Mouse (Mus musculus): Measurements from ENCODE around the gene Hmgb1. TPM values are rescaled to one million over a fixed set of nuclear protein-coding genes. Genes with fewer than 3 reads are reported as not detected.

The Hmgb1 gene
- polyA plus RNA-seq (2012; rRNA removed) (237 and 577 TPM in 2 replicates), polyA plus RNA-seq (2014; fragmentation: Nextera tagmentation; extraction: Ambion mirVana) (1,456 and 1,457 TPM in 2 replicates)

DNA sequence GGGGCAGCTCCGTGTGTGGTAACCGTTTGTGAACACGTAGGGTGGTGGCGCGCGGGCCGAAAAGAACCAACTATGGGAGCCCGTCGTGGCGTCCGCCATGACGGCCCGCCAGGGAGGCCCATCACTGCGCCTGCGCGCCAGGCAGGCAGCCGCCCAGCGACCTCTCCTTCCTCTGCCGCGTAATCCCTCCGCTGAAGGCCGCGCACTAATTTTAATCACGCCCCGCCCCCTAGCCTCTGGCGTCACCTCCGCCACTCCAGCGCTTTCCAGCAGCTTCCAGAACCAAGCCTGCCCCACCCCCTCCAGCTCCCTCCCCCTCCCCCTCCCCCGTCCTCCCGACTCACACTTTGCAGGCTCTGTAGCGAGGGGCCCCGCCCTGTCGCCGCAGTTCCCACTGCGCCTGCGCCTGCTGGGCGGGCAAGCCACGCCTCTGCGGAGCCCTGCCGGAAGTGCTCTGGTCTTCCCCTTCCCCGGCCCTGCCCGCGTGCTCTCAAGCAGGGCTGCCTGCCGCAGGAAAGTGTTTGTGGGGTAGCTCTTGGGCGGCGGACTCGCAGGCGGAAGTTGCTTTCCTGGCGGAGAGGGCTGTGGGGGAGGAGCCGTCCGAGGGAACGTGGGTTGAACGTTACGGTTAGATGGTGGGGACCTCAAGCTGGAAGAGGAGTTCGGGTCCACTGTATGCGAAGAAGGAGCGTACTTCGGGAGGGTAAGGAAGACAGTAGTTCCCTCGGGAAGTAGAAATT is at the start of gene Hmgb1, which contains the start of gene Uspl1:
Gene Hmgb1 (minus strand): TSS at position 386 of the 740 bp plus-strand sequence.
Gene Uspl1 (plus strand): TSS at position 247 of the 740 bp plus-strand sequence.
- H3K9me3 ChIP-seq (ENCODE audit: control insufficient read depth, low read length), result no peaks in the 10 kb centered on the region
- H3K27ac ChIP-seq (replicated peaks; ENCODE audit: low read depth, low read length), result peak within 1 kb of the TSS; percentile 98
- ATAC-seq (ENCODE audit: low FRiP score, low read depth) (peak; percentile 97), DNase-seq (ENCODE audit: low spot score) (peak; percentile 97)
- WGBS, result under 1% methylated on average over 49 of the region's 59 CpGs
- TF ChIP-seq POLR2A (IDR thresholded peaks at IDR 0.05; ENCODE audit: borderline replicate concordance, extremely low read depth, insufficient read depth, insufficient read length), result peak; percentile 98
- H3K4me3 ChIP-seq (replicated peaks; ENCODE audit: low read length), result peak within 1 kb of the TSS; percentile 64
- peaks cover 9% of the 10 kb centered on the region for H3K36me3 ChIP-seq (ENCODE audit: control insufficient read depth, insufficient read depth, low read length)
- H3K4me2 ChIP-seq (replicated peaks; ENCODE audit: low read depth, low read length, severe bottlenecking), result peak within 1 kb of the TSS; percentile 69
- peak within 1 kb of the TSS; percentile 90 for H3K9ac ChIP-seq (ENCODE audit: low read depth, low read length, severe bottlenecking)
- H3K27me3 ChIP-seq (ENCODE audit: control insufficient read depth, insufficient read depth, low read length), result no peaks in the 10 kb centered on the region
- peaks cover 13% of the 10 kb centered on the region for H3K4me1 ChIP-seq (ENCODE audit: control insufficient read depth, insufficient read depth, low read length)

DNA sequence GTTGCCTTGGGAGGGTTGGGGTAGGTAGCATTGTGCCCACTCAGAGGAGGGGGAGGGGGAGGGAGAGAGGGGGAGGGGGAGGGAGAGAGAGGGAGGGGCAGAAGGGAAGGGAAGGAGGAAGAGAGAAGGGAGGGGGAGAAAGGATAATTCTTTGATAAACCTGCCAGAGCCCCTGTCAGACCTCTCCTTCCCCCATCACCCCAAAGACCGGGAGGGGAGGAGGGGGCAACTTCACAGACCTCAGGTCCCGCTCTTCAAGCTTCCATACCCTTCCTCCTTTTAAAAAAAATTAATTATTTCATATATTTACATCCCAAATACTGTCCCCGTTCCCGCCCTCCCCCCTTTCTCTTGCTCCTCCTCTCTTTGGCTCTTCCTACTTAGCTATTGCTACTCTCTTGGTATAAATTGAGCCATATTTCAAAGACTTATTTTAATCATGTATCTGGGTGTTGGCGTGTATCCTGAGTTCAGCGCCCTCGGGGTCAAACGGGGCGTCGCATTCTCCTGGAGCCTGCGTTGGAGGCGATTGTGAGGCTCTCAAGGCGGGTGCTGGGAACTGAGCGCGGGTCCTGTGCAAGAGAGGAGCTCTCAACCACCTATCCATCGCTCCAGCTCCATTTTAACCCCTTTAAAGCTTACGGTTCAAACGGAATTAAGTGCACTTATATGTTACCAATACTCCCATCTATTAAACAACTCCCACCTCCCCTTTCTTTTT is 45.5 kb upstream of the Hmgb1 start:
- ATAC-seq (ENCODE audit: low FRiP score, low read depth) (no peak), DNase-seq (ENCODE audit: low spot score) (no peak)
- TF ChIP-seq POLR2A (IDR thresholded peaks at IDR 0.05; ENCODE audit: borderline replicate concordance, extremely low read depth, insufficient read depth, insufficient read length), result no peak
- Histone ChIP-seq H3K4me1 (ENCODE audit: control insufficient read depth, insufficient read depth, low read length) (0 out of 2 replicates have a peak, but pooled peaks cover 3% of the 10 kb centered on the region), H3K9ac (ENCODE audit: low read depth, low read length, severe bottlenecking) (peak overlapping the region; percentile 52), H3K27me3 (ENCODE audit: control insufficient read depth, insufficient read depth, low read length) (no peaks in the 10 kb centered on the region), H3K4me3 (replicated peaks; ENCODE audit: low read length) (peak overlapping the region; percentile 53), H3K4me2 (replicated peaks; ENCODE audit: low read depth, low read length, severe bottlenecking) (peak overlapping the region; percentile 48), H3K27ac (replicated peaks; ENCODE audit: low read depth, low read length) (peak overlapping the region; percentile 86), H3K9me3 (ENCODE audit: control insufficient read depth, low read length) (peaks cover 4% of the 10 kb centered on the region; the same call in 1 of the 2 replicates), H3K36me3 (ENCODE audit: control insufficient read depth, insufficient read depth, low read length) (no peaks in the 10 kb centered on the region)
- WGBS, result 74% methylated on average over 18 of the region's 18 CpGs

DNA sequence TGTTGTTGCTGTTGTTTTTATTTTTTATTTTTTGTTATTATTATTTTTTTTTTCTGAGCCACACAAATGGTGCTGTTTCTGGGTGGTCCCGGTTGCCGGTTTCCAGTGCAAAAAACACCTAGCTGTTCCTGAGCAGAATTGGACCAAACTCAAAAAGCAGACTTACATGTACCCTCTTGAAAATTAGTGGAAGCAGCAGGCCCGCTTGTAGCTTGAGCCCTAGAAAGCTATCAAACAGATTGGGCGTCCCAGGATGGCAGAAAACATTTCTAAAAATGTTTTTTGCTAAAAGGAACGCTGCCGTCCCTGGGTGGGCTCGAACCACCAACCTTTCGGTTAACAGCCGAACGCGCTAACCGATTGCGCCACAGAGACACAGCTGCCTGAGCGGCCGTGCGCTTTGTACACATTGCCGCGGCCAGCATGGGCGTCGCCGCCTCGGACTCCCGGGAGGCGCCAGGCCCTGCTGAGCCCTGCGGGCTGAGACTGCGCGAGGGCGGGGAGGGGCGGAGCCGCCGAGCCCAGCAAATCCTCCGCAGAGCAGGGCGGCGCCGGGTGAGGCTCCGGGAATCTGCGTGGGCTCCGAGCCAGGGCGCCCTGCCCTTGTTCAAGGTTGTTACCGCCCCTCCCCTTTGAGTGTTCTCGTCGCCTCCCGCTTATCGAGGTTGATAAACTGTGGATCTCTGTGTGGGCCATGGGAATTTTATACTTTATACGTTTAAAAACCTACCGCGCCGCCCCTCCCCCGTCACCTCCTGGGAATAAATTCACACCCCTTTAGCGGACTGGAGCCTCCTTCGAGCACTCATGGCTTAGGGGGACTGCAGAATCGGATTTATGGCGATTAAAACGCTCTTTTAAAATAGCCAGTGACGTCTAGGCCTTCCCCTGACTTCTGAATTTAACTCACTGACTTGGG is 44.7 kb upstream of the Hmgb1 start:
- WGBS, result 3% methylated on average over 50 of the region's 55 CpGs
- TF ChIP-seq POLR2A (IDR thresholded peaks at IDR 0.05; ENCODE audit: borderline replicate concordance, extremely low read depth, insufficient read depth, insufficient read length), result no peak
- peak; percentile 98 for ATAC-seq (ENCODE audit: low FRiP score, low read depth)
- H3K4me2 ChIP-seq (replicated peaks; ENCODE audit: low read depth, low read length, severe bottlenecking), result peak overlapping the region; percentile 48
- no peaks in the 10 kb centered on the region for H3K27me3 ChIP-seq (ENCODE audit: control insufficient read depth, insufficient read depth, low read length)
- no peaks in the 10 kb centered on the region for H3K36me3 ChIP-seq (ENCODE audit: control insufficient read depth, insufficient read depth, low read length)
- peak overlapping the region; percentile 53 for H3K4me3 ChIP-seq (replicated peaks; ENCODE audit: low read length)
- peak overlapping the region; percentile 86 for H3K27ac ChIP-seq (replicated peaks; ENCODE audit: low read depth, low read length)
- H3K9me3 ChIP-seq (ENCODE audit: control insufficient read depth, low read length), result peaks cover 4% of the 10 kb centered on the region; the same call in 1 of the 2 replicates
- peak overlapping the region; percentile 52 for H3K9ac ChIP-seq (ENCODE audit: low read depth, low read length, severe bottlenecking)
- peaks cover 8% of the 10 kb centered on the region; the same call in 1 of the 2 replicates for H3K4me1 ChIP-seq (ENCODE audit: control insufficient read depth, insufficient read depth, low read length)
- peak; percentile 95 for DNase-seq (ENCODE audit: low spot score)

DNA sequence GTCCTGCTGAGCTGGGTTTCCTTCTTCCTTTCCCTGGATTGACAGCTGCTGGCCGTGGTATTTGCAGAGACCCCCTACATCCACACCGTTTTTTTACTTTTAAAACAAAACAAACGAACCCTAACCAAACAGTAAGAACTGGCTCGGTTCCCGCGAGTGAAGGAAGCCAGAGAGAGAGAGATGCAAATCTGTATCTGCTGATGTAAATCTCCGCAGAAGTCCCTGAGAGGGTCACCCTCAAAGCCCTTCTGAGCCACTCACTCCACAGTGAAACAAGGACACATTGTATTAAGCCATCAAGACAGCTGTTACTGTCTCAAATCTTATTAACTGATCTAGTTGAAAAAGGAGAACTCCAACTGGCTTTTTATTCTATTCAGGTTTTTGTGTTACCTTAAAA is 40.4 kb upstream of the Hmgb1 start:
- Histone ChIP-seq H3K36me3 (ENCODE audit: control insufficient read depth, insufficient read depth, low read length) (no peaks in the 10 kb centered on the region), H3K9ac (ENCODE audit: low read depth, low read length, severe bottlenecking) (no peak overlapping the region), H3K4me3 (replicated peaks; ENCODE audit: low read length) (no peak overlapping the region), H3K4me2 (replicated peaks; ENCODE audit: low read depth, low read length, severe bottlenecking) (no peak overlapping the region), H3K27ac (replicated peaks; ENCODE audit: low read depth, low read length) (no peak overlapping the region; the same call in 1 of the 2 replicates), H3K9me3 (ENCODE audit: control insufficient read depth, low read length) (no peaks in the 10 kb centered on the region), H3K4me1 (ENCODE audit: control insufficient read depth, insufficient read depth, low read length) (peaks cover 6% of the 10 kb centered on the region; the same call in 1 of the 2 replicates), H3K27me3 (ENCODE audit: control insufficient read depth, insufficient read depth, low read length) (no peaks in the 10 kb centered on the region)
- ATAC-seq (ENCODE audit: low FRiP score, low read depth) (no peak), DNase-seq (ENCODE audit: low spot score) (peak; percentile 44)
- WGBS, result 34% methylated on average over 7 of the region's 7 CpGs
- TF ChIP-seq POLR2A (IDR thresholded peaks at IDR 0.05; ENCODE audit: borderline replicate concordance, extremely low read depth, insufficient read depth, insufficient read length), result no peak

All from limb, embryonic 14.5 days (tissue).